Mouse (Mus musculus) heart, postnatal 10 days (tissue): ENCODE data around the gene Rhod. TPM values are rescaled to one million over a fixed set of nuclear protein-coding genes. Genes with fewer than 3 reads are reported as not detected.
A peak's percentile ranks its signal among the peaks of the same experiment; 100 is the strongest.

ENCODE experiments used
- DNase-seq, 2 experiments: peaks; one replicate each; pipeline ENCODE4 v3.0.0; 2021
- intact Hi-C: fragments of 180-260 bp; cut with DNase I; formaldehyde crosslinking; loops from one replicate; pipeline ENCODE4 v1.15.1; 2025
- total RNA-seq, 2 experiments: library from RNA; stranded (reverse); gene quantifications; 2 replicates each; pipeline ENCODE4 v1.2.3; 2021

The Rhod gene
- total RNA-seq, 2 experiments from 2014 or later: 8.5 to 10.6 TPM

GRCm38 (mm10) chr19:4451965-4452364, 12.7 kb upstream of the Rhod start:
- no peak for DNase-seq
- intact Hi-C loops: no loop called here

GRCm38 (mm10) chr19:4451098-4451497, 11.9 kb upstream of the Rhod start:
- intact Hi-C loops: no loop called here
- DNase-seq: no peak

GRCm38 (mm10) chr19:4450666-4451065, 11.4 kb upstream of the Rhod start:
- intact Hi-C loops: no loop called here

GRCm38 (mm10) chr19:4449230-4449629, 10.0 kb upstream of the Rhod start:
- no peak for DNase-seq
- intact Hi-C loops: no loop called here

More at GRCm38 (mm10) chr19:4450666-4451065, 11.4 kb upstream of the Rhod start:
- no peak for DNase-seq

GRCm38 (mm10) chr19:4447445-4447844, 8.2 kb upstream of the Rhod start:
- intact Hi-C loops: no loop called here
- DNase-seq: no peak

- DNase-seq: no peak
- intact Hi-C loops: no loop called here
Observed at GRCm38 (mm10) chr19:4446661-4447420, 7.6 kb upstream of the Rhod start.

GRCm38 (mm10) chr19:4442408-4442807, 3.2 kb upstream of the Rhod start:
- peak; percentile 75 to 88 for DNase-seq
- intact Hi-C loops: loop anchor here (5.0 kb wide), 2 partner anchors 105 to 185 kb away; no protein-coding TSS in a partner anchor

GRCm38 (mm10) chr19:4441621-4442161, 2.5 kb upstream of the Rhod start:
- peak; percentile 37 to 52 for DNase-seq
- intact Hi-C loops: loop anchor here (5.0 kb wide), 2 partner anchors 104 to 184 kb away; no protein-coding TSS in a partner anchor

- peak; percentile 37 to 73 for DNase-seq
- intact Hi-C loops: loop anchor here (5.0 kb wide), 2 partner anchors 104 to 184 kb away; no protein-coding TSS in a partner anchor
Observed at GRCm38 (mm10) chr19:4441090-4441591, 1.9 kb upstream of the Rhod start.

GRCm38 (mm10) chr19:4440222-4440621, 990 bp upstream of the Rhod start:
- intact Hi-C loops: loop anchor here (5.0 kb wide), 2 partner anchors 103 to 183 kb away; no protein-coding TSS in a partner anchor
- peak; percentile 33 to 43 for DNase-seq

- no peak for DNase-seq
- intact Hi-C loops: no loop called here
Observed at GRCm38 (mm10) chr19:4438791-4439160, 456 bp downstream of the Rhod start.

- intact Hi-C loops: no loop called here
- no peak for DNase-seq
Observed at GRCm38 (mm10) chr19:4437886-4438285, 1.3 kb downstream of the Rhod start.

- DNase-seq: no peak
- intact Hi-C loops: no loop called here
Observed at GRCm38 (mm10) chr19:4436254-4436653, 3.0 kb downstream of the Rhod start.

- intact Hi-C loops: no loop called here
- DNase-seq: no peak
Observed at GRCm38 (mm10) chr19:4434999-4435398, 4.2 kb downstream of the Rhod start.

- intact Hi-C loops: no loop called here
- DNase-seq: no peak
Observed at GRCm38 (mm10) chr19:4433756-4434155, 5.5 kb downstream of the Rhod start.

GRCm38 (mm10) chr19:4430091-4430620, 9.1 kb downstream of the Rhod start:
- intact Hi-C loops: no loop called here
- no peak for DNase-seq

- intact Hi-C loops: no loop called here
- DNase-seq: peak; percentile 32 to 58
Observed at GRCm38 (mm10) chr19:4425610-4426366, 13.4 kb downstream of the Rhod start.

- intact Hi-C loops: no loop called here
- DNase-seq: no peak
Observed at GRCm38 (mm10) chr19:4423021-4423420, 16.2 kb downstream of the Rhod start.

GRCm38 (mm10) chr19:4422581-4422980, 16.7 kb downstream of the Rhod start:
- DNase-seq: no peak
- intact Hi-C loops: no loop called here

GRCm38 (mm10) chr19:4420153-4420910, 18.9 kb downstream of the Rhod start:
- intact Hi-C loops: no loop called here
- peak in 1 of 2 experiments; percentile 26 for DNase-seq
